Mouse (Mus musculus): ENCODE data around the gene Foxl1.

The Foxl1 gene

DNA sequence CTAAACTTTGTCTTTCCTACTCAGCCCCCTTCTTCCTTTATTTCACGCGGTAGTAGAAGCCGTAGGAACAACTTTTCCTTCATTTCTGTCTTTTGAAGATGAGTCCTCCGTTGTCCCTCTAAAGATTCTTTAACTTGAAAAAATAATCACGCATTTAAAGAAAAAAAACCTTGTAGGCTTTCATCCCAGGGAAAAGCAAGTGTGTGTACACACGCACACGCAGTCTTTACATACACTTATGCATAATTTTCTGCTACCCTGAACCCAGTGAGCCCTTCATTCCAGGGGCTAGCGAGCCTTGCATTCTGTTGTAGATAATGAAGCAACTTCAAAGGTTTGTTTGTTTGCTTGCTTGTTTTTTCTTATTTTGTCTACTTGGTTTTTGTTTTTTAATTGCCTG, 39.5 kb upstream of the Foxl1 start:
- DNase-seq (ENCODE audit: low read depth, low spot score) = no peak
- Histone ChIP-seq H3K27me3 (ENCODE audit: control insufficient read depth, insufficient read depth, low read length, poor library complexity, severe bottlenecking) (peaks cover 3% of the 10 kb centered on the region), H3K36me3 (ENCODE audit: control insufficient read depth, insufficient read depth, low read length, poor library complexity, severe bottlenecking) (no peaks in the 10 kb centered on the region)

DNA sequence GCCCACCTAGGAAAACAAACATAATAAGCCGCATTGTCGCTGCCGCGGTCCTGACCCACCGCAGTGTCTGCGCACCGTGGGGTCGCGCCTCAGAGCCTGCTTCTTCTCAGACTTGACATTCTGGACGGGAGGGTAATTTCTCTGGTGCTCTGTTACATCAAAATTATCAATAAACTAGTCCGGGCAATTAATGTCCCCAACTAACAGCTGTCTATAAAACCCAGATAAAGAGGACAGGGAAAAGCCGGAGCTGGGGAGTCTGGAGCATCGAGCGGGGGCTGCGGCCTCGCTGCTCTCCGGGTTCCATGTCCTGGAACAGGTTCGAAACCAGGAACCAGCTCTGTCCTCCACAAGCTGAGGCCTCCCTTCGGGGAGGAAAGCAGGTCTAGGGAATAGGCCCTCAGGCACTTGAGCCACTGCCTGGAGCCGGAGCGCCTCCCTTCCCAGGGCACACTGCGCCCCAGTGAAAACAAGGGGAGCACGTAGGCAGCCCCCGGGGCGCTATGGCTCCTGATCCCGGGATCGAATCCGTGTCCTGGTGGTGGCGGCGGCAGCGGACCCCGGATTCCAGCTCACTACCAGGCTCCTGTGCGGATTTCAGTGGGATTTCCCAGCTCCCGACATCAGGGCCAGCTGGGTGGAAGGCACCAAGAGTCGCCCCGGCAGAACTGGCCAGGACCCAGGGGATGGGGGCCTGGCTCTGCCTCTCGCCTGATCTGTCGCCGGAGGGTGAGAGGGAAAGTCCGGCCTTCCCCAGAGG, 38.7 kb upstream of the Foxl1 start:
- no peak for DNase-seq (ENCODE audit: low read depth, low spot score)

DNA sequence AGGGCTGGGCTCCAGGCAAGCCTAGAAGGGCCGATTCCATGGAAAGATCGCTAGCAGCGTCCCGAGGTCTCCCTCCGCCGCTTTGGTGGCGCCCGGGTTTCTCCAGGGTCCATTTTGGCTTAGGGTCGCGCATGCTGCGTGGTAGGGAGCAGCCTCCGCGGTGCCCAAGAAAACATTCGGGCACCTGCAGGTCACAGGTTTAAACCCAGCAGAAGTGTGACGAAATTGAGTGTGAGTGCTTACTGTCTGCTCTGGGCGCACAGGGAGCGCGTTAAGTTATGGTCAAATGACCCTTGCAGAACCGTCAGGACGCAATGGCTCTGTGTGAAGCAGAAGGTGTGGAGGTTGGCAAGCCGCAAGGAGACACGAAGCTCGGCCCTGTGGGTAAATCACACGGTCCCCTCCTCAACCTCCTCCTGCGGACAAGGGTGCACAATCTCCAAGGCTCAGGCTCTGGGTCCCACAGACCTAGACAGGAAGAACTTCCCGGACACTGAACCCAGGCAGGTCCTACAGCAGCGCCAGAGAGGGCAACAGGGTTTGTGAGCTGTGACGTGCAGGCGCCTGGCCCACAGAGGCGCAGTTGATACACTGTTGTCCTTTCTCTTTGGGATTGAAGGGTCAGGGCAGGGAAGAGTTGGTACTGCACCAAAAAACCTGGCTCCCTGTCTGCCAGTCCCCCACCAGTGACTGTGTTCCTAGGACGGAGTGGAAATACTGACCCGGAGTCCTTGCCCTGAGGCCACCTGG, 37.9 kb upstream of the Foxl1 start:
- Histone ChIP-seq H3K27me3 (ENCODE audit: control insufficient read depth, insufficient read depth, low read length, poor library complexity, severe bottlenecking) (peaks cover 3% of the 10 kb centered on the region), H3K36me3 (ENCODE audit: control insufficient read depth, insufficient read depth, low read length, poor library complexity, severe bottlenecking) (no peaks in the 10 kb centered on the region)
- DNase-seq (ENCODE audit: low read depth, low spot score) = no peak

More for the DNA sequence above, 38.7 kb upstream of the Foxl1 start:
- Histone ChIP-seq H3K36me3 (ENCODE audit: control insufficient read depth, insufficient read depth, low read length, poor library complexity, severe bottlenecking) (no peaks in the 10 kb centered on the region), H3K27me3 (ENCODE audit: control insufficient read depth, insufficient read depth, low read length, poor library complexity, severe bottlenecking) (peaks cover 3% of the 10 kb centered on the region)

DNA sequence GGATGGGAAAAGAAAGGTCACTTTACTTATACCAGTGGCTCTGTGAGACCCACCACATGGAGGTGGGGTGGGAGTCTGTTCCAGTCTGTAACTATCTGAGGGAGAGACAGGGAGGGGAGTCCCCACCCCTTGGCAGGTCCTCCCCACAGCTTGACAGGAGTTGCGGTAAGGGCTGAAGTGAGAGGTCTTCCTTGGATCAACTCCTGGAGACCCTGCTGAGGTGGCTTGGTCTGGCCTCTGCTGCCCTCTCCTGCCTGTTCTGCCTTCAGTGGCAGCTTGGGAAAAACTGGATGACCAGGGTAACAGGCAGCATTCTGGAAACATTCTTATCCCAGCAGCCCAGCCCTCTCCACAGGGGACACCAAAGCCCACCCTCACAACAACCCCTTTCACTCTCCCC, 37.0 kb upstream of the Foxl1 start:
- Histone ChIP-seq H3K36me3 (ENCODE audit: control insufficient read depth, insufficient read depth, low read length, poor library complexity, severe bottlenecking) (no peaks in the 10 kb centered on the region), H3K27me3 (ENCODE audit: control insufficient read depth, insufficient read depth, low read length, poor library complexity, severe bottlenecking) (peaks cover 3% of the 10 kb centered on the region)
- DNase-seq (ENCODE audit: low read depth, low spot score) = no peak

- Histone ChIP-seq H3K36me3 (ENCODE audit: control insufficient read depth, insufficient read depth, low read length, poor library complexity, severe bottlenecking) (no peaks in the 10 kb centered on the region), H3K27me3 (ENCODE audit: control insufficient read depth, insufficient read depth, low read length, poor library complexity, severe bottlenecking) (peaks cover 3% of the 10 kb centered on the region)
- DNase-seq (ENCODE audit: low read depth, low spot score) = no peak
These were observed 35.6 kb upstream of the Foxl1 start for GRCm38 (mm10) chr8:121092141-121092540.

- Histone ChIP-seq H3K36me3 (ENCODE audit: control insufficient read depth, insufficient read depth, low read length, poor library complexity, severe bottlenecking) (no peaks in the 10 kb centered on the region), H3K27me3 (ENCODE audit: control insufficient read depth, insufficient read depth, low read length, poor library complexity, severe bottlenecking) (peaks cover 3% of the 10 kb centered on the region)
- peak; percentile 82 for DNase-seq (ENCODE audit: low read depth, low spot score)
These were observed 35.1 kb upstream of the Foxl1 start for GRCm38 (mm10) chr8:121092627-121093026.

DNA sequence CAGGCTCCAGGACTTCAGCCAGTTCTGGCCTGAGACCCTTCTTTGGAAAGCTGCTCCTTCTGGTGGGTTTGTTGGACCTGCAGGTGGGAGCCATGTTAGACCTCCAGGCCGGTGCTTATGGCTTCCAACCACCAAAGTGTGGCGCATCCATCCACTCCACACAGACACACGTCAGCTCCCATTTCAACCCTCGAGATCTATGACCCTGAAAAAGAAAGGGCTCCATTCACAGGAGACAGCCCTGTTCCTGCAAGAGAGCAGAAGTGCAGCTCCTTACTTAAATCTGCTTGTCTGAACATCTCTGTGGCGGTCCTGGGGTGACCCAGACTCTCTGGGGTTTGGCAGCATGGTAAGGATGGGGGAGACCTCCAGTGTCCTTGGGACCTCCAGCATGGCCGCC, 34.2 kb upstream of the Foxl1 start:
- Histone ChIP-seq H3K36me3 (ENCODE audit: control insufficient read depth, insufficient read depth, low read length, poor library complexity, severe bottlenecking) (peaks cover 2% of the 10 kb centered on the region; the same call in 1 of the 2 replicates), H3K27me3 (ENCODE audit: control insufficient read depth, insufficient read depth, low read length, poor library complexity, severe bottlenecking) (peaks cover 3% of the 10 kb centered on the region; the same call in 1 of the 2 replicates)
- no peak for DNase-seq (ENCODE audit: low read depth, low spot score)

GRCm38 (mm10) chr8:121104049-121104818, 23.5 kb upstream of the Foxl1 start:
- peaks cover 2% of the 10 kb centered on the region; the same call in 1 of the 2 replicates for H3K36me3 ChIP-seq (ENCODE audit: control insufficient read depth, insufficient read depth, low read length, poor library complexity, severe bottlenecking)
- no peaks in the 10 kb centered on the region for H3K27me3 ChIP-seq (ENCODE audit: control insufficient read depth, insufficient read depth, low read length, poor library complexity, severe bottlenecking)
- DNase-seq (ENCODE audit: low read depth, low spot score) = peak; percentile 84

DNA sequence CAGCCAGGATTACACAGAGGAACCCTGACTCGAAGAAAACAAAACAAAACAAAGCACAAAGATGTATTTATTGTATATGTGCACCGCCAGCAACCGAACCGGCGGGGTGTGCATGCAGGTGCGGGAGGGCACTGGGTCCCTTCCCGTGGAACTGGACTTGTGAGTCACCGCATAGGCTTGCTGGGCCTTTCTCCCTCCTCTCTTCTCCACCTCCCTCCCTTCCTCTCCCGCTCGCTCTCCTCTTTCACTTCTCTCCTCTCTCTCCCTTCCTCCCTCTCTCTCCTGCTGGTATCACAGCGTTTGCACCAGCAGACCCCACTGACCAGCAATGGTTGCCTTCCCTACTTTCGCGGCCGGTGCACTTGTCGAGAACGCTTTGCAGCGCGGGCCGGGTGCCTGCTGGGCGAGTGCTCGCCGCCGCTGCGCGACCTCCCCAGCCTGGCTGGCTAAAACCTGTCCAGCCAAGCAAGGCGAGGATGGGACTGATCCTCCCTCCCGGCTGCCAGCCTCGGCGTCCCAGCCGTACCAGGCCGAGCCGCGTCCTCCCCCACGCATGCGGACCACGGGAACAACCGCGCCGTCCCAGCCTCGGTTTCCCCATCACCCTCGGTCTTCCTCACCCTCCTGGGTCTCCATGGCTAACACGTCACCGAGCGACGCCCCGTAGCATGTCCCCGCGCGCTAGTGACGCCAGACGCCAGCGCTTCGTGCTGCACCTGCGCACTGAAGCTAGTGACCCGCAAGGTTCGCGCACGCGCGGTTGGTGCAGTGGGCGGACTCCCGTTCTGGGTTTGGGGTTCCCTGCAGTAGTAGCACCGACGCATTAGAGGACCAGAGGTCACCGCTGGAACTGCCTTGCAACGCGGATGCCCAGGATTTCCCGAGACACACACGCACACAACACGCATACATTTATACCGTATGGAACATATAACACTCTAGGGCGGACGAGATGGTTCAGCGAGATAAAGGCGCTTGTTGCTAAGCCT, 19.8 kb upstream of the Foxl1 start, which contains the start of gene Mthfsd:
Mthfsd (minus strand) TSS at position 725 of the 989 bp plus-strand sequence.
- peak; percentile 98 for DNase-seq (ENCODE audit: low read depth, low spot score)
- H3K27me3 ChIP-seq (ENCODE audit: control insufficient read depth, insufficient read depth, low read length, poor library complexity, severe bottlenecking) = no peaks in the 10 kb centered on the region
- no peaks in the 10 kb centered on the region for H3K36me3 ChIP-seq (ENCODE audit: control insufficient read depth, insufficient read depth, low read length, poor library complexity, severe bottlenecking)

DNA sequence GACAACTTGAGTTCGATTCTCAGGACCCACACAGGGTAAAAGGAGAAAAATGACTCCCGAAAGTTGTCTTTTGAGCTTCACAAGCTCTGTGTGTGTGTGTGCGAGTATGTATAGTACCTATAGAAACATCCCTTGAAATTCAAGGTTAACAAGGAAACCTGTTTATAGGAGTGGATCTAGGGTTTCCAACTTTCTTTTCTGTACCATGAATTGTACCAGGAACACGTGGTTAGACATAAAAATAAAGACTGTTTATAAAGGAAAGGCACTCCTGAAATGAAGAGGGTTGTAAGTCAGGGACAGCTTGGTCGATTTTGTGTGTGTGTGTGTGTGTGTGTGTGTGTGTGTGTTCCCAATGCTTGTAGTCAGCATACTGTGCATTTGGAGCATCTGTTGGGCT, 19.1 kb upstream of the Foxl1 start:
- no peaks in the 10 kb centered on the region for H3K27me3 ChIP-seq (ENCODE audit: control insufficient read depth, insufficient read depth, low read length, poor library complexity, severe bottlenecking)
- no peaks in the 10 kb centered on the region for H3K36me3 ChIP-seq (ENCODE audit: control insufficient read depth, insufficient read depth, low read length, poor library complexity, severe bottlenecking)
- no peak for DNase-seq (ENCODE audit: low read depth, low spot score)

GRCm38 (mm10) chr8:121111145-121111907, 16.4 kb upstream of the Foxl1 start:
- DNase-seq (ENCODE audit: low read depth, low spot score) = peak; percentile 73
- Histone ChIP-seq H3K36me3 (ENCODE audit: control insufficient read depth, insufficient read depth, low read length, poor library complexity, severe bottlenecking) (no peaks in the 10 kb centered on the region), H3K27me3 (ENCODE audit: control insufficient read depth, insufficient read depth, low read length, poor library complexity, severe bottlenecking) (peaks cover 1% of the 10 kb centered on the region; the same call in 1 of the 2 replicates)

- Histone ChIP-seq H3K36me3 (ENCODE audit: control insufficient read depth, insufficient read depth, low read length, poor library complexity, severe bottlenecking) (no peaks in the 10 kb centered on the region), H3K27me3 (ENCODE audit: control insufficient read depth, insufficient read depth, low read length, poor library complexity, severe bottlenecking) (peaks cover 3% of the 10 kb centered on the region; the same call in 1 of the 2 replicates)
- DNase-seq (ENCODE audit: low read depth, low spot score) = peak; percentile 96
These were observed 14.5 kb upstream of the Foxl1 start for GRCm38 (mm10) chr8:121113261-121113660.

DNA sequence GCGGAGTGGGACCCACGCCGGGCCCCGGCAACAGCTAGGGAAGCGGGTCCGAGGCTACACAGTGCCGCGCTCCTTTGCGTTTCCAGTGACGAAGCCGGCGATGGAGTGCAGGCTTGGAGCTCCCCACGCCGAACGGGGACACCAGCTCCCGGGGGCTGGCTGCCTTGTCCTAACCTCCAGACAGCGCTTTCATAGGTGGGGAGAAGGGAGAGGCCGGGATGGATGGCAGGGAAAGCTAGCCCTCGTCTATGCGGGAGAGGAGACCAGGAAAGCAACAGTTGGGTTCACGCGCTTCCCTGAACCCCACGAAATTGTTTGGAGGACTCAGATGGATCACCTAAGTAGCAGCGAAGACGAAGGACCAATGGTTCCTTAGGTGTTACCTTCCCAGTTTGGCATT, 12.6 kb upstream of the Foxl1 start:
- Histone ChIP-seq H3K27me3 (ENCODE audit: control insufficient read depth, insufficient read depth, low read length, poor library complexity, severe bottlenecking) (peaks cover 3% of the 10 kb centered on the region; the same call in 1 of the 2 replicates), H3K36me3 (ENCODE audit: control insufficient read depth, insufficient read depth, low read length, poor library complexity, severe bottlenecking) (no peaks in the 10 kb centered on the region)
- DNase-seq (ENCODE audit: low read depth, low spot score) = no peak
